In the genomic region with DNA sequence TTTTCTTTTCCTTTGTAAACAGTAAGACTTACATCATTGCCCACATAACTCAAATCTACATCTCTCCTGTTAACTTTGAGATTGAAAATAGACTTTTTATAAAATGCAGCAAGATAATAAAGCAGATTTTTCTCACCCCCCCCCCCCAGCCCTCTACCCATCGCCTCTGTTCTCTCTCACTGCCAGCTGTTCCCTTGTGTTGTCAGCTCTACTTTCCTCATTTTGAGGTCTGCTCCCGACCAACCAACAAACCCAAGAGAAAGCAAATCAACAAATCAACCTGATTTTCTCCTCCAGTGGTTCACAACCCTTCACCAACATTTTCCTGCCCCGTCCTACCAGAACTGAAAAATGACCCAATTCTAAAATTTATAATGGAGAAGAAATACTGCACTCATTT, we compare ENCODE assay signal across 10 mouse cellular contexts. TPM values are rescaled to one million over a fixed set of nuclear protein-coding genes. Genes with fewer than 3 reads are reported as not detected.
DNase-seq lines count a peak whose midpoint lies in the region; ATAC-seq and TF ChIP-seq lines count a peak whose summit lies in the region.
"Had no signal": no experiment of that assay in that cellular context is flagged by ENCODE, and none has a peak within 500 bp of the region (broad histone marks: within the 10 kb centered on the region; RNA-seq: fewer than 3 reads in every experiment).

No protein-coding gene starts in this region.

- no peaks in the 10 kb centered on the region for H3K9me3 ChIP-seq in forebrain, embryonic 12.5 days
- H3K9me3 ChIP-seq in limb, embryonic 10.5 days (replicated peaks), result no peaks in the 10 kb centered on the region
- no peaks in the 10 kb centered on the region for H3K9me3 ChIP-seq in neural tube, embryonic 13.5 days

- H3K4me2 ChIP-seq in forebrain, embryonic 12.5 days, result peak overlapping the region; percentile 51
- peak overlapping the region; percentile 57 for H3K4me2 ChIP-seq in neural tube, embryonic 13.5 days

- H3K79me2 ChIP-seq in liver, adult 2 months (ENCODE audit: control insufficient read depth, insufficient read depth, low read length), result no peaks in the 10 kb centered on the region

- no peak overlapping the region for H3K9ac ChIP-seq in liver, adult 2 months (ENCODE audit: low read depth, low read length)
- H3K9ac ChIP-seq in forebrain, embryonic 12.5 days, result no peak overlapping the region
- H3K9ac ChIP-seq in neural tube, embryonic 13.5 days, result peak overlapping the region; percentile 54

- TF ChIP-seq CTCF in liver, adult 2 months (IDR thresholded peaks at IDR 0.05; ENCODE audit: low read depth, low read length), result no peak

- no peak for ATAC-seq in forebrain, embryonic 12.5 days (ENCODE audit: low FRiP score)
- no peak for ATAC-seq in neural tube, embryonic 13.5 days (ENCODE audit: low read depth)

- H3K4me3 ChIP-seq in liver, adult 2 months (ENCODE audit: insufficient read depth, low read depth, low read length), result peak overlapping the region; percentile 35
- peak overlapping the region; percentile 26; the same call in 1 of the 2 replicates for H3K4me3 ChIP-seq in forebrain, embryonic 12.5 days (replicated peaks)
- peak overlapping the region; percentile 44 for H3K4me3 ChIP-seq in limb, embryonic 10.5 days
- H3K4me3 ChIP-seq in neural tube, embryonic 13.5 days, result peak overlapping the region; percentile 34

- no peak for TF ChIP-seq POLR2A in liver, adult 2 months (IDR thresholded peaks at IDR 0.05; ENCODE audit: extremely low read depth, insufficient read depth, low read length)

- H3K36me3 ChIP-seq in liver, adult 2 months (ENCODE audit: control insufficient read depth, insufficient read depth, low read length), result no peaks in the 10 kb centered on the region
- no peaks in the 10 kb centered on the region for H3K36me3 ChIP-seq in forebrain, embryonic 12.5 days (replicated peaks)
- H3K36me3 ChIP-seq in limb, embryonic 10.5 days, result no peaks in the 10 kb centered on the region
- H3K36me3 ChIP-seq in neural tube, embryonic 13.5 days, result no peaks in the 10 kb centered on the region

- H3K4me1 ChIP-seq in liver, adult 2 months (ENCODE audit: control insufficient read depth, insufficient read depth, low read length), result 0 out of 2 replicates have a peak, but pooled peaks cover 2% of the 10 kb centered on the region
- H3K4me1 ChIP-seq in forebrain, embryonic 12.5 days, result peaks cover 28% of the 10 kb centered on the region
- H3K4me1 ChIP-seq in limb, embryonic 10.5 days, result peaks cover 30% of the 10 kb centered on the region
- peaks cover 29% of the 10 kb centered on the region for H3K4me1 ChIP-seq in neural tube, embryonic 13.5 days (replicated peaks)

- H3K27me3 ChIP-seq in liver, adult 2 months (ENCODE audit: control insufficient read depth, insufficient read depth, low read length), result no peaks in the 10 kb centered on the region
- peaks cover 5% of the 10 kb centered on the region; the same call in 1 of the 2 replicates for H3K27me3 ChIP-seq in forebrain, embryonic 12.5 days
- no peaks in the 10 kb centered on the region for H3K27me3 ChIP-seq in limb, embryonic 10.5 days (ENCODE audit: low read depth, poor library complexity, severe bottlenecking)
- peaks cover 3% of the 10 kb centered on the region; the same call in 1 of the 2 replicates for H3K27me3 ChIP-seq in neural tube, embryonic 13.5 days

- H3K27ac ChIP-seq in liver, adult 2 months (replicated peaks; ENCODE audit: insufficient read depth, low read depth, low read length), result no peak overlapping the region
- H3K27ac ChIP-seq in forebrain, embryonic 12.5 days, result no peak overlapping the region
- H3K27ac ChIP-seq in limb, embryonic 10.5 days, result no peak overlapping the region
- no peak overlapping the region for H3K27ac ChIP-seq in neural tube, embryonic 13.5 days (replicated peaks)

- DNase-seq in liver, adult 2 months (ENCODE audit: extremely low read depth, low read depth, low spot score), result no peak
- no peak for DNase-seq in liver
- no peak for DNase-seq in limb, embryonic 10.5 days (ENCODE audit: low spot score)
- no peak for DNase-seq in cerebellum, postnatal 14 days
- no peak for DNase-seq in layer of hippocampus, postnatal 36 days
- DNase-seq in spleen, postnatal 36 days (ENCODE audit: low spot score in 2 of 2), result no peak
- DNase-seq: cerebellum, adult 2 months had no signal

- WGBS in liver, adult 2 months, result 37% methylated on average over 3 of the region's 3 CpGs
- 13% methylated on average over 3 of the region's 3 CpGs for WGBS in forebrain, embryonic 12.5 days
- WGBS in limb, embryonic 10.5 days, result 27% methylated on average over 3 of the region's 3 CpGs
- WGBS in neural tube, embryonic 13.5 days, result 3% methylated on average over 3 of the region's 3 CpGs

RNA-seq across cellular contexts. Expression of a gene that starts 0.9 kb away (rescaled TPM):
- total RNA-seq in liver, adult 2 months (2014; rRNA removed), result 7.9 and 8.8 TPM in 2 replicates
- polyA plus RNA-seq in liver, adult 2 months (2012; rRNA removed), result 3.1 and 3.2 TPM in 2 replicates
- polyA plus RNA-seq in forebrain, embryonic 12.5 days (2016; fragmentation: Nextera tagmentation; extraction: Ambion mirVana), result 2.3 and 2.5 TPM in 2 replicates
- 0.80 and 2.1 TPM in 2 replicates for polyA plus RNA-seq in limb, embryonic 10.5 days (2016; fragmentation: Nextera tagmentation; extraction: Ambion mirVana)
- 2.0 and 3.5 TPM in 2 replicates for polyA plus RNA-seq in neural tube, embryonic 13.5 days (2015; fragmentation: Nextera tagmentation; extraction: Ambion mirVana)
- 10 to 100 TPM; 23.8 to 25.2 TPM for total RNA-seq in layer of hippocampus, postnatal 36 days (2021)
- total RNA-seq: MEL had no signal
